Mouse (Mus musculus): ENCODE measurements around the gene Atg16l1.

- TF ChIP-seq POLR2A (IDR thresholded peaks at IDR 0.05; ENCODE audit: low read depth, low read length), result no peak
- TF ChIP-seq CTCF (IDR thresholded peaks at IDR 0.05; ENCODE audit: extremely low read depth, insufficient read length, insufficient replicate concordance, low read depth, low read length), result no peak
These were observed 74.0 kb downstream of the Atg16l1 start for GRCm38 (mm10) chr1:87829621-87830211.

Measured in small intestine, adult 2 months (tissue).